Mouse (Mus musculus) cortical plate, adult 2 months (tissue): Measurements from ENCODE around the gene Cyp4f17.

Experiments used
- CTCF ChIP-seq: fragments of 200-500 bp; IDR thresholded peaks from 2 replicates; pipeline ENCODE4 v1.5.1; 2011; ENCODE audit warnings: mild to moderate bottlenecking, control low read depth, low read length; ENCODE audit not compliant: insufficient read depth; ENCODE audit errors: extremely low read depth
- POLR2A ChIP-seq: fragments of 200-500 bp; IDR thresholded peaks from 2 replicates; pipeline ENCODE4 v1.6.1; 2011; ENCODE audit warnings: mild to moderate bottlenecking, low read length, control low read depth; ENCODE audit not compliant: insufficient read depth; ENCODE audit errors: extremely low read depth

GRCm38 (mm10) chr17:32523895-32524294 lies 18.0 kb downstream of the Cyp4f17 start:
- TF ChIP-seq CTCF (no peak), POLR2A (no peak)
